Mouse (Mus musculus) liver, embryonic 15.5 days (tissue): ENCODE results near the gene Ms4a6c. TPM values are rescaled to one million over a fixed set of nuclear protein-coding genes. Genes with fewer than 3 reads are reported as not detected.
"Not testable (repeated sequence)": the region's sequence is repeated elsewhere in the genome, so short reads cannot be mapped to it uniquely, and the experiment has no call there.

Experiments
- ATAC-seq: fragments of 200-750 bp; cut with Nextera tagmentation; 2 replicates; pipeline ENCODE4 v1.8.0; 2017; ENCODE audit warnings: moderate number of reproducible peaks, mild to moderate bottlenecking, moderate library complexity; ENCODE audit not compliant: insufficient read depth
- H3K27ac ChIP-seq: fragments of 300-500 bp; sonication (generic); replicated peaks from 2 replicates; pipeline ENCODE4 v1.5.1; 2015; ENCODE audit warnings: mild to moderate bottlenecking, inconsistent platforms
- H3K27me3 ChIP-seq: fragments of 300-500 bp; sonication (generic); 2 replicates; pipeline ENCODE4 v1.6.1; 2015; ENCODE audit warnings: mild to moderate bottlenecking, inconsistent platforms
- H3K36me3 ChIP-seq: fragments of 300-500 bp; sonication (generic); replicated peaks from 2 replicates; pipeline ENCODE4 v1.6.1; 2015; ENCODE audit warnings: moderate library complexity, mild to moderate bottlenecking, inconsistent platforms
- H3K4me1 ChIP-seq: fragments of 300-500 bp; sonication (generic); replicated peaks from 2 replicates; pipeline ENCODE4 v1.6.1; 2015; ENCODE audit warnings: inconsistent platforms
- H3K4me2 ChIP-seq: fragments of 300-500 bp; sonication (generic); 2 replicates; pipeline ENCODE4 v1.6.1; 2015; ENCODE audit warnings: moderate library complexity, mild to moderate bottlenecking, inconsistent platforms
- H3K4me3 ChIP-seq: fragments of 300-500 bp; sonication (generic); replicated peaks from 2 replicates; pipeline ENCODE4 v1.5.1; 2015; ENCODE audit warnings: mild to moderate bottlenecking, inconsistent platforms
- H3K9ac ChIP-seq: fragments of 300-500 bp; sonication (generic); 2 replicates; pipeline ENCODE4 v1.6.1; 2015; ENCODE audit warnings: moderate library complexity, mild to moderate bottlenecking, inconsistent platforms
- H3K9me3 ChIP-seq: fragments of 300-500 bp; sonication (generic); replicated peaks from 2 replicates; pipeline ENCODE4 v1.6.1; 2016; ENCODE audit warnings: inconsistent platforms
- WGBS: fragments of 180-500 bp; shearing (Covaris S2); methylation state at CpG from one replicate; pipeline ENCODE4 v1.1.7; 2015; ENCODE audit warnings: mixed read lengths; ENCODE audit not compliant: insufficient replicate concordance; 5-methylcytosine and 5-hydroxymethylcytosine counted together
- polyA plus RNA-seq: library from polyadenylated mRNA; unstranded; fragments of >200 nt; fragmentation: Nextera tagmentation; extraction: Ambion mirVana; gene quantifications from 2 replicates; pipeline ENCODE4 v1.2.1, GENCODE M21; 2015

Gene Ms4a6c
- polyA plus RNA-seq: 8.9 and 10.1 TPM in 2 replicates

DNA sequence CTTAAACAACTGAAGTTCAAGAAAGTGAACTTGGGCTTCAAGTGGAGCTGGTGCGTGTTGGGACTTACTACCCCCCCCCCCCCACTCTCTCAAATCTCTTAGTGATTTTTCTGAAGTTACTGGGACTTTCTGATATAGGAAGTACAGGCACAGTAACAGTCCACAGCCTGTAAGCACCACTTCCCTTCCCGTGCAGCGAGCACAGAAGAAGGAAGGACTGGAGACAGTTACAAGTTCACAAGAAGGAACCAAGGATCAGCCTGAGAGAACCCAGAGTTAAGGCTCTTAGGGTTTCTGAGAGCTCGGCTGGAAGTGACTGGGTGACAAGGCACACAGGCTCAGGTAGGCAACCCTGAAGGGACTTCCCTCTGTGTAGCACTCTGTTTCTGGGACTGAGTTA lies at the start of gene Ms4a6c:
TSS of gene Ms4a6c (plus strand) at position 152 of the 400 bp plus-strand sequence.
- H3K9me3 ChIP-seq, H3K4me1 ChIP-seq, H3K4me3 ChIP-seq, H3K4me2 ChIP-seq, H3K36me3 ChIP-seq, H3K27ac ChIP-seq, ATAC-seq, H3K27me3 ChIP-seq, H3K9ac ChIP-seq: not testable (repeated sequence)
- 14% methylated on average over 4 of the region's 4 CpGs for WGBS

DNA sequence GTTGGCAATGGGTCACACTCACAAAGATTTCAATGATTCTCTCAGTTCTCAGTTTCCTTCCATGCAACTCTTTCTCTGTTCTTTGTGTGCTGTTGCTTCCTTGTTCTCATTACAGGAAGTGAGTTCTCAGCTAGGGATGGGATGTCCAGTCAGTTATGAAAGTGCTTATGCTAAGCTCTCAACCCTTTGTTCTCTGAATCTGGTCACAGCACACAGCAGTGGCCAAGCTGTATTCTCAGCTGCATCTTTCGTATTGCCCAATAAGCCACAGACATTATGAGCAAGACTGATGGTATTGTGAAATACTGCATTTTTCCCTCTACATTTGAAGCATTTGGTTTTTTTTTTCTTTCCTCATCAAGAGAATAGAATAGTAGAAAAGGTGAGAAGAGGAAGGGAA lies 38.0 kb upstream of the Ms4a6c start:
- not testable (repeated sequence) for H3K9ac ChIP-seq, H3K4me3 ChIP-seq, H3K27me3 ChIP-seq, H3K36me3 ChIP-seq, ATAC-seq, H3K9me3 ChIP-seq, H3K27ac ChIP-seq, H3K4me2 ChIP-seq, H3K4me1 ChIP-seq
- WGBS: 38% methylated on average over 1 of the region's 1 CpGs

GRCm38 (mm10) chr19:11435058-11435834 lies 33.9 kb upstream of the Ms4a6c start:
- Histone ChIP-seq H3K4me3 (no peak overlapping the region), H3K36me3 (no peaks in the 10 kb centered on the region), H3K9ac (no peak overlapping the region), H3K27ac (no peak overlapping the region), H3K27me3 (no peaks in the 10 kb centered on the region), H3K4me1 (no peaks in the 10 kb centered on the region), H3K4me2 (no peak overlapping the region), H3K9me3 (no peaks in the 10 kb centered on the region)
- 65% methylated on average over 4 of the region's 4 CpGs for WGBS
- no peak for ATAC-seq

DNA sequence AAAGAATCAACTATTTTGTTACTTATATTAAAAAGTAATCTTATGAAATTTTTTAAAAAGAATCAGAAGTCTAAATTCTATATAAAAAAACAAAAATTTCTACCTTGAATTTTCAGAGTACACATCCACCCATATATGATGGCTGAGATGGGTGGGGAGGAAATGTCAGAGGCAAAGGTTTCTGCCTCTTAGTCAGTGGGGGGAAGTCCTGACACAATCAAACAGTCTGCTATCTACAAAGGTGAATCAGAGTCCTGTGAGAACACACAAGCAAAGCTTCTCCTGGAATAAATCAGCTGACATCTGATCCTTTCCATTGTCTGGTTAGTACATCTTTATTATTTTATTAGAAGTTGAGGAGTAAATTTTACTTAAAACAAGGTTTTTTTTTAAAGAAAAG lies 25.8 kb upstream of the Ms4a6c start, which contains the start of gene Ms4a4b:
TSS of gene Ms4a4b (plus strand) at position 216 of the 400 bp plus-strand sequence.
- no peak within 1 kb of the TSS for H3K4me2 ChIP-seq
- H3K9ac ChIP-seq: no peak within 1 kb of the TSS
- H3K4me1 ChIP-seq: no peaks in the 10 kb centered on the region
- H3K9me3 ChIP-seq: no peaks in the 10 kb centered on the region
- no peak for ATAC-seq
- H3K4me3 ChIP-seq: no peak within 1 kb of the TSS
- no peaks in the 10 kb centered on the region for H3K27me3 ChIP-seq
- no peaks in the 10 kb centered on the region for H3K36me3 ChIP-seq
- H3K27ac ChIP-seq: no peak within 1 kb of the TSS

DNA sequence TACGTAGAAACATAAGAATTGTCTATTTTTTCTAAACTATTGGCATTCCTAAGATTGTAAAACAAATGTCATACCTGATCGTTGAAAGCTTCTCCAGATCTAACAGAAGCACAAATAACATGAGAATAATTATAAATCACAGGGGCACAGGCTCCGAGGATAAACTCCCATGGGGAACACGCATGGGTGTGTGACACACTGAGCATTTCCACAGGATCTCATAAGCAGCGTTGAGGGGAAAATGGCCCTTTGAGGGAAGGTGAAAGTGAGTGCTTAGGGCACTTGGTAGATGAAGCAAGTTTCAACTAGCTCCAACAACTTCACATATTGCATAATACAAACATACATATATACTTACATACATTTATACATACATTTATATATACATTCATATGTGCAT lies 25.2 kb upstream of the Ms4a6c start:
- no peaks in the 10 kb centered on the region for H3K27me3 ChIP-seq
- H3K36me3 ChIP-seq: no peaks in the 10 kb centered on the region
- no peak overlapping the region for H3K4me2 ChIP-seq
- no peak overlapping the region for H3K27ac ChIP-seq
- no peaks in the 10 kb centered on the region for H3K9me3 ChIP-seq
- H3K4me3 ChIP-seq: no peak overlapping the region
- no peak overlapping the region for H3K9ac ChIP-seq
- 62% methylated on average over 5 of the region's 5 CpGs for WGBS
- H3K4me1 ChIP-seq: no peaks in the 10 kb centered on the region
- no peak for ATAC-seq

DNA sequence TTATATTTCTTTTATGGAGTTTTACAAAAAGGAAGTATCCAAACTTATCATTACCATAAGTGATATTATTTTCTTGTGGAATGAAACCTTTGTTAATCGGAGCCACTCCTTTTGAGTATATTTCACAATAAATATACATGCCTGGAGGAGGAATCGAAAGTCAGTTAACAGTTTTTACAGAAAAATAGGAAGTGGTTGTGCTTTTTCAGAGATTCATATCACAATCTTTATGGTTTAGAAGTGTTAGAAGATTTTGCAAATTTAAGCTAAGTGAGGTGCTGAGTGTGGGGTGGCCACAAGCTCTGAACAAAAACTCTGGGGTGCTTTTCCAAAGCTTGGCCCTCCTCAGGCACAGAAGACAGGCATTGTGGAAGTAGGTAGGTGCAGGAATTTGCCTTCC lies 21.9 kb upstream of the Ms4a6c start:
- Histone ChIP-seq H3K9ac (no peak overlapping the region), H3K27ac (no peak overlapping the region), H3K9me3 (no peaks in the 10 kb centered on the region), H3K36me3 (no peaks in the 10 kb centered on the region), H3K4me1 (no peaks in the 10 kb centered on the region), H3K4me3 (no peak overlapping the region), H3K4me2 (no peak overlapping the region), H3K27me3 (no peaks in the 10 kb centered on the region)
- ATAC-seq: no peak
- WGBS: 35% methylated on average over 2 of the region's 2 CpGs

GRCm38 (mm10) chr19:11459041-11459440 lies 10.1 kb upstream of the Ms4a6c start:
- H3K36me3 ChIP-seq, ATAC-seq, H3K27me3 ChIP-seq: not testable (repeated sequence)

GRCm38 (mm10) chr19:11464795-11465194 lies 4.4 kb upstream of the Ms4a6c start:
- H3K9me3 ChIP-seq, H3K9ac ChIP-seq, ATAC-seq, H3K27ac ChIP-seq, H3K36me3 ChIP-seq, H3K4me3 ChIP-seq, H3K4me1 ChIP-seq, H3K27me3 ChIP-seq, H3K4me2 ChIP-seq: not testable (repeated sequence)
- WGBS: 0% methylated on average over 1 of the region's 1 CpGs

More at GRCm38 (mm10) chr19:11459041-11459440, 10.1 kb upstream of the Ms4a6c start:
- not testable (repeated sequence) for H3K9ac ChIP-seq, H3K9me3 ChIP-seq, H3K4me2 ChIP-seq, H3K4me3 ChIP-seq, H3K27ac ChIP-seq, H3K4me1 ChIP-seq
- WGBS: 78% methylated on average over 4 of the region's 4 CpGs

DNA sequence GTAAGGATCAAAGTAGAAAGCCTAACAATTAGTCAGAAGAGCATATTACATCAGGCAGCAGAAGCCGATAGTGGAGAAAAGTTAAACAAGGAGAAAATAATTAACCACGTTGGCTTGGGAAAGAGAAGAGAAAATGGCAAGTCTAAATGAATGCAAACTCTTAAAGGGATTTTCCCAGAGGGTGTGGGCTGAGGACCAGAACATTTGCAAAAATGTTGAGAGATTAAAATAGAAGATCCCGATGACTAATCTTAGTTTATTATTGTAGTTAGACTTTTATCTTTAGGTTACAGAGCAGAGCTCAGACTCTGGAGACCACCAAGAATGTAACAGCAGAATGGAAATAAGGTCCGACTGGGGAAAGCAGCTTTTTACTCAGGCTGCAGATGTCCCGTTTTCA lies 2.7 kb upstream of the Ms4a6c start:
- Histone ChIP-seq H3K9ac (no peak overlapping the region), H3K27me3 (no peaks in the 10 kb centered on the region), H3K9me3 (no peaks in the 10 kb centered on the region), H3K27ac (no peak overlapping the region), H3K4me2 (no peak overlapping the region), H3K4me1 (no peaks in the 10 kb centered on the region), H3K36me3 (no peaks in the 10 kb centered on the region), H3K4me3 (no peak overlapping the region)
- WGBS: 59% methylated on average over 5 of the region's 5 CpGs
- ATAC-seq: no peak

GRCm38 (mm10) chr19:11468361-11468760 lies 805 bp upstream of the Ms4a6c start:
- H3K4me2 ChIP-seq, ATAC-seq, H3K4me3 ChIP-seq, H3K9ac ChIP-seq, H3K27ac ChIP-seq, H3K36me3 ChIP-seq, H3K9me3 ChIP-seq, H3K27me3 ChIP-seq, H3K4me1 ChIP-seq: not testable (repeated sequence)
- WGBS: 19% methylated on average over 1 of the region's 1 CpGs

GRCm38 (mm10) chr19:11479714-11480113 lies 10.5 kb downstream of the Ms4a6c start:
- Histone ChIP-seq H3K4me3 (no peak overlapping the region), H3K9me3 (no peaks in the 10 kb centered on the region), H3K4me2 (no peak overlapping the region), H3K27me3 (no peaks in the 10 kb centered on the region), H3K4me1 (no peaks in the 10 kb centered on the region), H3K27ac (no peak overlapping the region), H3K9ac (no peak overlapping the region), H3K36me3 (no peaks in the 10 kb centered on the region)
- WGBS: 87% methylated on average over 2 of the region's 2 CpGs
- ATAC-seq: no peak

- WGBS: 59% methylated on average over 2 of the region's 2 CpGs
- H3K36me3 ChIP-seq: no peaks in the 10 kb centered on the region
- no peak overlapping the region for H3K4me3 ChIP-seq
- H3K4me1 ChIP-seq: no peaks in the 10 kb centered on the region
- H3K9me3 ChIP-seq: no peaks in the 10 kb centered on the region
- H3K27me3 ChIP-seq: no peaks in the 10 kb centered on the region
- no peak overlapping the region for H3K9ac ChIP-seq
- H3K27ac ChIP-seq: no peak overlapping the region
- no peak overlapping the region for H3K4me2 ChIP-seq
- ATAC-seq: no peak
Observed at GRCm38 (mm10) chr19:11482684-11483083, 13.5 kb downstream of the Ms4a6c start.
